Mouse (Mus musculus) heart, embryonic 13.5 days (tissue): ENCODE data around the gene Nfat5. TPM values are rescaled to one million over a fixed set of nuclear protein-coding genes. Genes with fewer than 3 reads are reported as not detected.

Source experiments
- ATAC-seq: fragments of 200-750 bp; cut with Nextera tagmentation; 2 replicates; pipeline ENCODE4 v1.8.0; 2017; ENCODE audit warnings: moderate TSS enrichment; ENCODE audit not compliant: insufficient number of reproducible peaks, low FRiP score, low TSS enrichment; ENCODE audit errors: extremely low read depth
- H3K27ac ChIP-seq: fragments of 300-500 bp; sonication (generic); replicated peaks from 2 replicates; pipeline ENCODE4 v1.5.1; 2015; ENCODE audit warnings: moderate library complexity, mild to moderate bottlenecking, inconsistent platforms
- H3K27me3 ChIP-seq: fragments of 300-500 bp; sonication (generic); replicated peaks from 2 replicates; pipeline ENCODE4 v1.6.1; 2015; ENCODE audit warnings: mild to moderate bottlenecking, inconsistent platforms
- H3K36me3 ChIP-seq: fragments of 300-500 bp; sonication (generic); 2 replicates; pipeline ENCODE4 v1.6.1; 2015; ENCODE audit warnings: mild to moderate bottlenecking, inconsistent platforms
- H3K4me1 ChIP-seq: fragments of 300-500 bp; sonication (generic); 2 replicates; pipeline ENCODE4 v1.6.1; 2015; ENCODE audit warnings: inconsistent platforms
- H3K4me2 ChIP-seq: fragments of 300-500 bp; sonication (generic); 2 replicates; pipeline ENCODE4 v1.6.1; 2015; ENCODE audit warnings: inconsistent platforms, mild to moderate bottlenecking, moderate library complexity
- H3K4me3 ChIP-seq: fragments of 300-500 bp; sonication (generic); 2 replicates; pipeline ENCODE4 v1.5.1; 2015; ENCODE audit warnings: moderate library complexity, mild to moderate bottlenecking, inconsistent platforms
- H3K9ac ChIP-seq: fragments of 300-500 bp; sonication (generic); 2 replicates; pipeline ENCODE4 v1.6.1; 2015; ENCODE audit warnings: inconsistent platforms, mild to moderate bottlenecking, moderate library complexity
- H3K9me3 ChIP-seq: fragments of 300-500 bp; sonication (generic); 2 replicates; pipeline ENCODE4 v1.6.1; 2016; ENCODE audit warnings: inconsistent platforms
- WGBS: fragments of 180-500 bp; shearing (Covaris S2); methylation state at CpG from one replicate; pipeline ENCODE4 v1.1.7; 2015; ENCODE audit warnings: mixed read lengths; 5-methylcytosine and 5-hydroxymethylcytosine counted together
- polyA plus RNA-seq: library from polyadenylated mRNA; unstranded; fragments of >200 nt; fragmentation: Nextera tagmentation; extraction: Ambion mirVana; gene quantifications from 2 replicates; pipeline ENCODE4 v1.2.1, GENCODE M21; 2015

Gene Nfat5
- polyA plus RNA-seq, 1 experiment from 2014 or later = 10.0 TPM

DNA sequence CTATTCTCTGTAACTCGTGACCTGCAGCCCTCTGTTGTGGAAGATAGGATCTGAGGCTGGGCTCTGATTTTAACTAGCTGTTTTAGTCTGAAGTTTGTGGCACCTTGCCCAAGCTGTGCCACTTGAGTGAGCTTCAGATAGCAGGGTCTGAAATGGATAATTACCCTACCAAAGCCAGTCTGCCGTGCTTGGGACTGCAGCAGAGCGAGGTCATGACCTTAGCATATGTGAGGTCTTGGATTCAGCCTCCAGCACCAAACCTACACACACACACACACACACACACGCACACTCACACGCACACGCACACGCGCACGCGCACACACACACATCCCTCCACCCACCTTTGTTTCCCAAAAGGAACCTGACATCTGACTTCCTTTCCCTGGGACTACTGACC lies 27.5 kb upstream of the Nfat5 start:
- Histone ChIP-seq H3K4me1 (peaks cover 22% of the 10 kb centered on the region), H3K27ac (peak overlapping the region; percentile 65), H3K27me3 (no peaks in the 10 kb centered on the region), H3K9ac (no peak overlapping the region), H3K36me3 (no peaks in the 10 kb centered on the region), H3K4me2 (no peak overlapping the region), H3K9me3 (no peaks in the 10 kb centered on the region), H3K4me3 (no peak overlapping the region)
- ATAC-seq = no peak
- WGBS = 71% methylated on average over 10 of the region's 10 CpGs

DNA sequence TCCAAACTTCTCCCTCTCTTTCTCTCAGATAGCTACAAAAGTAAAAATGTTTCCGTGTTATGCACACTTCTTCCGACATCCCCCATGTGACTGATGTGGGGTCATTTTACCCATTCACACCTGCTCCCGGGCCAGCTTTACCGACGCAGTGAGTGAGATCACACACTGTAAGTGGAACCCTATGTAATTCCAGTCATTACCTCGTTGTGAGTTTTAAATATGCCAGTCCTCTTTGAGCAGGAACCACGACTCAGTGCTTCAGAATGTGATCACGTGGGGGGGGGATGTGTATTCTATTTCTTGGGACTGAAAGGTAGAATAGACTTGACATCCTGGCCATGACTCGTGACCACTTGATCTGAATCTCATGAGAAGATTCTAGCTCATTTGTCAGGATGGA lies 24.8 kb upstream of the Nfat5 start:
- H3K4me3 ChIP-seq = no peak overlapping the region
- no peak for ATAC-seq

GRCm38 (mm10) chr8:107269191-107269590 lies 24.1 kb upstream of the Nfat5 start:
- H3K9ac ChIP-seq = no peak overlapping the region
- H3K4me2 ChIP-seq = no peak overlapping the region
- no peak overlapping the region for H3K4me3 ChIP-seq
- ATAC-seq = no peak
- H3K36me3 ChIP-seq = no peaks in the 10 kb centered on the region
- H3K27me3 ChIP-seq = no peaks in the 10 kb centered on the region
- H3K9me3 ChIP-seq = no peaks in the 10 kb centered on the region
- no peak overlapping the region for H3K27ac ChIP-seq
- peaks cover 22% of the 10 kb centered on the region for H3K4me1 ChIP-seq

More for the DNA sequence above, 24.8 kb upstream of the Nfat5 start:
- H3K4me1 ChIP-seq = peaks cover 22% of the 10 kb centered on the region
- no peak overlapping the region for H3K4me2 ChIP-seq
- H3K9ac ChIP-seq = no peak overlapping the region
- no peak overlapping the region for H3K27ac ChIP-seq
- H3K9me3 ChIP-seq = no peaks in the 10 kb centered on the region
- 45% methylated on average over 9 of the region's 9 CpGs for WGBS
- no peaks in the 10 kb centered on the region for H3K36me3 ChIP-seq
- no peaks in the 10 kb centered on the region for H3K27me3 ChIP-seq

DNA sequence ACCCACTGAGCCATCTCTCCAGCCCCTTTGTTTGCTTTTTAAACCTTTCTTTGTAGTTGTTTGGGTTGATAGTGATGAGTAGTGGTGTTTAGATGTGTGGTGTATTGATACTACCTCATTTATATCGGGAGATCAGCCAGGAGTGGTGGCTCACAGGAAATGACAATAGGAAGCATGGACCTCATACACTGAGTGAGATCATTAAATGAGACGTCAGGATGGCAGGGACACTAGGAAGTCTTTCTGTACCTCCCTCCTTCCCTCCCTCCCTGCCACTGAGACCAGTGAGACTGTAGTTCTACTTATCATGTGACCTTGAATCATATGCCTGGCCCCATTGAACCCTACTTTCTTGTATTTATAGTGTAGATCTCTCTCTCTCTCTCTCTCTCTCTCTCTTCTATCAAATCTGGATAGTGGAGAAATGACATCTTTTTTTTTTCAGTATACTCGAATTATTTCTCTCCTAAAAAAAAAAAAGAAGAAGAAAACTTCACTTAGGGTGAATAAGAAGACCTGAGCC lies 23.6 kb upstream of the Nfat5 start:
- no peak overlapping the region for H3K27ac ChIP-seq
- no peaks in the 10 kb centered on the region for H3K36me3 ChIP-seq
- ATAC-seq = no peak
- 54% methylated on average over 3 of the region's 3 CpGs for WGBS
- no peaks in the 10 kb centered on the region for H3K27me3 ChIP-seq
- peaks cover 22% of the 10 kb centered on the region for H3K4me1 ChIP-seq
- no peaks in the 10 kb centered on the region for H3K9me3 ChIP-seq
- H3K4me3 ChIP-seq = no peak overlapping the region
- H3K4me2 ChIP-seq = no peak overlapping the region
- H3K9ac ChIP-seq = no peak overlapping the region

DNA sequence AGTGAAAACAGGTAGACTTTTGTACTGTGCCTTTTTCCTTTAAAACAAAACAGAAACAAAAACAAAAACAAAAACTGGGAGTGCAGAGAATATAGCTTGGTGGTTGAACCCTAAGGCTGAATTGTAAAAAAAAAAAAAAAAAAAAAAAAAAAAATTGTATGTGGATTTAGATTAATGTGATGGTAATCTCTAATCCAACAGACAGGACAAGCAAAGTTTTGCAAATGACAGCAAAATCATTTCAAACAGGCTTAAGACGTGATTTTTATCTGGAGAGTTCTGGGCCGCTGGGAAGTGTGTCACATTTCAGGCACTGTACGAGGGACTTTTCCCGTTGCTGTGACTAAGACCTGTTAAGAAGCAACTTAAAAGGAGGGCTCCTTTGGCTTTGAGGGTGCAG lies 23.0 kb upstream of the Nfat5 start:
- ATAC-seq = no peak
- 59% methylated on average over 4 of the region's 4 CpGs for WGBS
- no peak overlapping the region for H3K4me3 ChIP-seq

GRCm38 (mm10) chr8:107270751-107271150 lies 22.5 kb upstream of the Nfat5 start:
- WGBS = 61% methylated on average over 11 of the region's 11 CpGs
- Histone ChIP-seq H3K27ac (no peak overlapping the region), H3K36me3 (no peaks in the 10 kb centered on the region), H3K4me1 (peaks cover 15% of the 10 kb centered on the region), H3K27me3 (no peaks in the 10 kb centered on the region), H3K9me3 (no peaks in the 10 kb centered on the region), H3K4me3 (no peak overlapping the region), H3K4me2 (no peak overlapping the region), H3K9ac (no peak overlapping the region)
- ATAC-seq = no peak

More for the DNA sequence above, 23.0 kb upstream of the Nfat5 start:
- H3K27ac ChIP-seq = no peak overlapping the region
- no peaks in the 10 kb centered on the region for H3K9me3 ChIP-seq
- no peaks in the 10 kb centered on the region for H3K36me3 ChIP-seq
- H3K9ac ChIP-seq = no peak overlapping the region
- no peaks in the 10 kb centered on the region for H3K27me3 ChIP-seq
- H3K4me1 ChIP-seq = peaks cover 20% of the 10 kb centered on the region
- no peak overlapping the region for H3K4me2 ChIP-seq

GRCm38 (mm10) chr8:107277323-107277883 lies 15.9 kb upstream of the Nfat5 start:
- Histone ChIP-seq H3K4me2 (no peak overlapping the region), H3K27me3 (no peaks in the 10 kb centered on the region), H3K4me1 (no peaks in the 10 kb centered on the region), H3K4me3 (no peak overlapping the region), H3K9ac (no peak overlapping the region), H3K27ac (no peak overlapping the region), H3K9me3 (no peaks in the 10 kb centered on the region), H3K36me3 (no peaks in the 10 kb centered on the region)
- WGBS = 67% methylated on average over 5 of the region's 5 CpGs
- no peak for ATAC-seq

DNA sequence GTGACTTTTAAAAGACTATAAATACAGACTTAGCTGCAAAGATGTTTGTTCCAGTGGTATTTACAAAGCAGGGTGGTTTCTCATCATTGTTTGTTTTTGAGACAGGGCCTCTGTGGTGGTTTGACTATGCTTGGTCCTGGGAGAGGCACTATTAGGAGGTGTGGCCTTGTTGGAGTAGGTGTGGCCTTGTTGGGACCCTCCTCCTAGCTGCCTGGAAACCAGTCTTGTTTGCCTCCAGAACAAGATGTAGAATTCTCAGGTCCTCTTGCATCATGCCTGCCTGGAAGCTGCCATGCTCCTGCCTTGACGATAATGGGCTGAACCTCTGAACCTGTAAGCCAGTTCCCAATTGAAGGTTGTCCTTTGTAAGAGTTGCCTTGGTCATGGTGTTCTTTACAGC lies 14.7 kb upstream of the Nfat5 start:
- Histone ChIP-seq H3K4me1 (no peaks in the 10 kb centered on the region), H3K36me3 (no peaks in the 10 kb centered on the region), H3K4me3 (no peak overlapping the region), H3K27me3 (no peaks in the 10 kb centered on the region), H3K27ac (no peak overlapping the region), H3K9me3 (no peaks in the 10 kb centered on the region), H3K4me2 (no peak overlapping the region), H3K9ac (no peak overlapping the region)
- WGBS = 62% methylated on average over 1 of the region's 1 CpGs
- no peak for ATAC-seq

- Histone ChIP-seq H3K27ac (no peak overlapping the region), H3K4me1 (peaks cover 4% of the 10 kb centered on the region), H3K4me3 (no peak overlapping the region), H3K27me3 (no peaks in the 10 kb centered on the region), H3K36me3 (no peaks in the 10 kb centered on the region), H3K4me2 (no peak overlapping the region), H3K9me3 (no peaks in the 10 kb centered on the region), H3K9ac (no peak overlapping the region)
- 68% methylated on average over 9 of the region's 9 CpGs for WGBS
- ATAC-seq = no peak
These were observed 6.6 kb upstream of the Nfat5 start for GRCm38 (mm10) chr8:107286686-107287085.

GRCm38 (mm10) chr8:107287522-107287921 lies 5.7 kb upstream of the Nfat5 start:
- ATAC-seq = no peak
- WGBS = 67% methylated on average over 5 of the region's 5 CpGs
- Histone ChIP-seq H3K4me1 (peaks cover 13% of the 10 kb centered on the region), H3K4me2 (no peak overlapping the region), H3K27ac (no peak overlapping the region), H3K27me3 (no peaks in the 10 kb centered on the region), H3K4me3 (no peak overlapping the region), H3K36me3 (no peaks in the 10 kb centered on the region), H3K9ac (no peak overlapping the region), H3K9me3 (no peaks in the 10 kb centered on the region)

- H3K36me3 ChIP-seq = no peaks in the 10 kb centered on the region
- H3K4me2 ChIP-seq = no peak overlapping the region
- H3K4me1 ChIP-seq = peaks cover 27% of the 10 kb centered on the region
- WGBS = 77% methylated on average over 4 of the region's 4 CpGs
- H3K27me3 ChIP-seq = no peaks in the 10 kb centered on the region
- H3K9ac ChIP-seq = no peak overlapping the region
- H3K4me3 ChIP-seq = no peak overlapping the region
- no peak for ATAC-seq
- H3K9me3 ChIP-seq = no peaks in the 10 kb centered on the region
- H3K27ac ChIP-seq = 0 out of 2 replicates have a peak overlapping the region, but pooled peaks have one; percentile 99
These were observed 2.1 kb upstream of the Nfat5 start for GRCm38 (mm10) chr8:107291171-107291601.
